Mouse (Mus musculus): ENCODE measurements around the gene Ly9. TPM values are rescaled to one million over a fixed set of nuclear protein-coding genes. Genes with fewer than 3 reads are reported as not detected.
A peak's percentile ranks its signal among the peaks of the same experiment; 100 is the strongest.

Gene Ly9
- total RNA-seq, 2 experiments from 2014 or later, result 5.8 to 7.1 TPM

DNA sequence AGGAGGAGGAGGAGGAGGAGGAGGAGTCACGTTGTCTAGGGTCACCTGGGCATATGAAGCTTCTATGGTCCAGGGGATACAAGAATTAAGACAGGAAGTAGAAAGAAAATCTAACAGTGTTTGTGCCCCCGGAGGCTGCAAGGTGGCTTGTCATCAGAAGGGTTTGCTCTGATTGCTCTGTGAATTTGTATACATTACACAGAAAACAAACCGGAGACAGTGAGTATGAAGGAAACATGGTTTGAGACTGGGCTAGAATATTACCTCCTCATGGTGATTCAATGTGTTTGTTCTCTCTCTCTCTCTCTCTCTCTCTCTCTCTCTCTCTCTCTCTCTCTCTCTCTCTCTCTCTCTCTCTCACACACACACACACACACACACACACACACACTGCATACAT is 554 bp downstream of the Ly9 start:
- no peak for ATAC-seq (replicated peaks; ENCODE audit: low FRiP score, poor library complexity, severe bottlenecking)

GRCm38 (mm10) chr1:171604686-171605085 is 2.5 kb downstream of the Ly9 start:
- no peak for ATAC-seq (replicated peaks; ENCODE audit: low FRiP score, poor library complexity, severe bottlenecking)

DNA sequence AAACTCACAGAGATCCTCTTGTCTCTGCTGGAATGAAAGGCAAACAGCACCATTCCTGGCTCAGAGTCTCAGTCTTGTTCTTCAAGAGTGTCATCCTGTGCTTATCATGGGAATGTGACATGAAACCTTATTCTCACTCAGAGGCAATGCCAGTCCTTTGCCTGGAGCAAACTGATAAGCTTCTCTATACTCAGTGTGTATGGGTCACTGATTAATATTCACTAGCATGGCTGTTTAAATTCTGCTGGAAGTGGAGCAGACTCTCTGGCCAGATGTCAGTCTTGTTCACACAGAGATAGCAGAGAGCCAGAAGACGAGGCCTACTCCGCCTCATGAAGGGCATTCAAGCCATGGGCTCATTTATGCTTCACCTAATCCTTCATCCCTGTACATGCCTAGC is 22.6 kb downstream of the Ly9 start:
- no peak for ATAC-seq (replicated peaks; ENCODE audit: low FRiP score, poor library complexity, severe bottlenecking)

GRCm38 (mm10) chr1:171577168-171577567 is 30.0 kb downstream of the Ly9 start:
- ATAC-seq (replicated peaks; ENCODE audit: low FRiP score, poor library complexity, severe bottlenecking), result no peak

GRCm38 (mm10) chr1:171568436-171568835 is 38.8 kb downstream of the Ly9 start:
- no peak for ATAC-seq (replicated peaks; ENCODE audit: low FRiP score, poor library complexity, severe bottlenecking)

DNA sequence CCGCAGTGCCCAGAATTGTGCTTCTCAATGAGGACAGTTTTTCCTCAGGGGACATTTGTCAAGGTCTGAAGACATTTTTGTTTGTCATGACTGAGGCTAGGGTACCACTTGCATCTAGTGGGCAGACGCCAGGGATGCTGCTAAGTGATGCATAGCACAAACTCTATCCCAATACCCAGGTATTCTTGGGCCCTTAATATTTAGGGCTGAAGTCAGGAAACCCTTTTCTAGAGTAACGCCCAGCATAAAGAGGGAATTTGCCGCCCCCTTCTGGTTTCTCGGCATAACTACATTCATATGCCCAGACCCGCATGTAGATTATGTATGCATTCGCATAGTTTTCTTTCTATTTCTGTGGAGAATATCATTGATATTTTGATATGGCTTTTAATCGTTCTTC is 40.4 kb downstream of the Ly9 start:
- 0 out of 2 replicates have a peak, but pooled peaks have one; percentile 55 for ATAC-seq (replicated peaks; ENCODE audit: low FRiP score, poor library complexity, severe bottlenecking)

- ATAC-seq (replicated peaks; ENCODE audit: low FRiP score, poor library complexity, severe bottlenecking), result no peak
Observed at GRCm38 (mm10) chr1:171565888-171566287, 41.3 kb downstream of the Ly9 start.

GRCm38 (mm10) chr1:171564247-171564646 is 43.0 kb downstream of the Ly9 start:
- no peak for ATAC-seq (replicated peaks; ENCODE audit: low FRiP score, poor library complexity, severe bottlenecking)

DNA sequence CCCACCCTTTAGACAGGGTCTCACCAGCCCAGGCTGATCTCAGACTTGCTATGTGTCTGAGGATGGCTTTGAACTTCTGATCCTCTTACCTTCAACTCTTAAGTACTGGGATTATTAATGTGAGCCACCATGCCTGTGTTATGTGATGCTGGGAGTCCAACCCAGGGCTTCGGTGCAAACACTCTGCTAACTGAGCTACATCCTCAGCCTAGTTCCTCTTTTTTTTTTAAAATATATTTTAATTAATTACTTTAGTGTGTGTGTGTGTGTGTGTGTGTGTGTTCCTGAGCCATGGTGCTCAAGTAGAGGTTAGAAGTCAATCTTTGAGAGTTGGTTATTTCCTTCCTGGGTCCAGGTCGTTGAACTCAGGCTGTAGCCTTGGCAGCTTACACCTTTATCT is 44.2 kb downstream of the Ly9 start:
- ATAC-seq (replicated peaks; ENCODE audit: low FRiP score, poor library complexity, severe bottlenecking), result no peak

DNA sequence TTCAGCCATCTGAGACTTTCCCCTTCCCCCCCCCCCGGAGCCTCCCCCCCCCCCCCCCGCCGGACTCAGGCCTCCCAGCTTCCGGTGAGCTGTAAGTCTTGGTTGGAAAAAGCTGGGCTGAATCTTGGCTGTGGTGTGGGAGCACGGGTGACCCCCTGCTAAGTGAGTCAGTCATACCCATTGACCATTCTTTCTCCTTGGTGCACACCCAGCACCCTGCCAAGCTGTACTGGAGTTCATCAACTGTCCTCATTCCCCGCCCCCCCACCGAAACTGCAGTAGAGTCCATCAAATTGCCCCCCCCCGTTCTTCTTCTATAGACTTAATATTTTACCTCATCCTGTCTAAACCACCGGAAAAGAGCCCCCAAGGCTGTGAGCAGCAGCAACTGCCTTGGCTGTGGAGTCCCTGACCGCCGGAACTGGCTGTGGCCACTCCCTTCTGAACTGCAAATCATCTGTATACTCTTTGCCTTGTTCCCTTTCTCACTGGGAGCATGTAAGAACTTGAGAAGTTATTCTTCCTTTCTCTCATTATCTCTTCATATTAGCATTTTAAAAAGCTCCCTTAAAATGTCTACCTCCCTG is 45.5 kb downstream of the Ly9 start:
- no peak for ATAC-seq (replicated peaks; ENCODE audit: low FRiP score, poor library complexity, severe bottlenecking)

DNA sequence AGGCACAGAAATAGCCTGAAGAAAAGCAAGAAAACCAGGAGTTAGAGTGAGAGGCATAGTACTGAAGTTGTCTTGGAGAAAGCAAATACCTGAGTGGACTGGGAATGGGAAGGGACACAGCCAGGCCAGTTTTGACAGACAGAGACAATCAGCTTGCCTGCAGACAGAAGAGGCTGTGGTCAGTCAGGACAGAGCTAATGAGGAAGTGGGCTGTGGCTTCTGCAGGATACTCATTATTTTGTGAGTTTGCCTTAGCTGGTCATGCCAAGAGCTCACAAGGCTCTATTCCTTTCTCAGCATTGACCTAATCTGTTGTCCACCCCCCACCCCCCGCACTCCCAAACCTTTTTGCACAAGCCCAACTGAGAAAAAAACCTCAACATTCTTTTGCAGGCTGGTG is 46.0 kb downstream of the Ly9 start:
- ATAC-seq (replicated peaks; ENCODE audit: low FRiP score, poor library complexity, severe bottlenecking), result no peak

GRCm38 (mm10) chr1:171560262-171560661 is 46.9 kb downstream of the Ly9 start:
- no peak for ATAC-seq (replicated peaks; ENCODE audit: low FRiP score, poor library complexity, severe bottlenecking)

DNA sequence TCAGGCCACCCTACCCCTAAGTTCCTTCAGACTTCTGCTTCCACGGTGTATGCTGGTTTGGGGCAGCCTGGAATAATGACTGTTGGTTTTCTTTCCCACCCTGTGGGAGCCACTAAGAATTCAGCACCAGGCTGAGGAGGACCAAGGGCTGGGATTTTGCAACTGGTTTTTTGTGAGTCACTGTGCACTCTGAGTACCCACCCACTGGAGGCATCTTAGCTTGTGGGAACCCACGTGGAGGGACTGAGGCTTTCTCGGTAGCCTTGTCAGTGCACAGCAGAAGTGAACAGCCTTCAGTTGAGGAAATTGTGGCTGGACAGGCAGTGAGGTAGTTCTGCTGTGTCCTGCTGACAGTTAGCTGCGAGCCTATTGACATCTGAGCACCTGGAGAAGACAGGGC is 48.3 kb downstream of the Ly9 start, which contains the start of gene Cd244a:
Gene Cd244a, plus strand, starts transcription at position 296 of the 400 bp plus-strand sequence.
- ATAC-seq (replicated peaks; ENCODE audit: low FRiP score, poor library complexity, severe bottlenecking), result no peak

- no peak for ATAC-seq (replicated peaks; ENCODE audit: low FRiP score, poor library complexity, severe bottlenecking)
Observed at GRCm38 (mm10) chr1:171558407-171558806, 48.8 kb downstream of the Ly9 start.

DNA sequence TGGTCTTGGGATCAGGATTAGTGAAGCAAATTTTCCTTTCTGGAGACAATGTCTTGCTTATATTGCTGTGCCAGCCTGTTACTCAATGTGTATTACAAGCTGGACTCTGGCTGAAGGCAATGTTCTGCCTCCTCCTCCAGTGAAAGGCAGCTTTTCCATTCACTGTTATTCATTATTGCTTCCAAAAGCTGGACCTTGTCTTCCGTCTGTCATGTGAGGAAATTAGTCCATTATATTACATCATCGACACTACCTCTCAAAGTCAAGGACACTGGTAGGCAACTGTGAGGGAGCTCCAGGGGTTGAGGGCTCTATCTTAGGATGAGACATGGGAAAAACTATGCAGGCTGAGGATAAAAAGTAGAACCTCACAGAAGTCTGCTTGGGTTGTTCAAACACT is 50.8 kb downstream of the Ly9 start:
- ATAC-seq (replicated peaks; ENCODE audit: low FRiP score, poor library complexity, severe bottlenecking), result no peak

DNA sequence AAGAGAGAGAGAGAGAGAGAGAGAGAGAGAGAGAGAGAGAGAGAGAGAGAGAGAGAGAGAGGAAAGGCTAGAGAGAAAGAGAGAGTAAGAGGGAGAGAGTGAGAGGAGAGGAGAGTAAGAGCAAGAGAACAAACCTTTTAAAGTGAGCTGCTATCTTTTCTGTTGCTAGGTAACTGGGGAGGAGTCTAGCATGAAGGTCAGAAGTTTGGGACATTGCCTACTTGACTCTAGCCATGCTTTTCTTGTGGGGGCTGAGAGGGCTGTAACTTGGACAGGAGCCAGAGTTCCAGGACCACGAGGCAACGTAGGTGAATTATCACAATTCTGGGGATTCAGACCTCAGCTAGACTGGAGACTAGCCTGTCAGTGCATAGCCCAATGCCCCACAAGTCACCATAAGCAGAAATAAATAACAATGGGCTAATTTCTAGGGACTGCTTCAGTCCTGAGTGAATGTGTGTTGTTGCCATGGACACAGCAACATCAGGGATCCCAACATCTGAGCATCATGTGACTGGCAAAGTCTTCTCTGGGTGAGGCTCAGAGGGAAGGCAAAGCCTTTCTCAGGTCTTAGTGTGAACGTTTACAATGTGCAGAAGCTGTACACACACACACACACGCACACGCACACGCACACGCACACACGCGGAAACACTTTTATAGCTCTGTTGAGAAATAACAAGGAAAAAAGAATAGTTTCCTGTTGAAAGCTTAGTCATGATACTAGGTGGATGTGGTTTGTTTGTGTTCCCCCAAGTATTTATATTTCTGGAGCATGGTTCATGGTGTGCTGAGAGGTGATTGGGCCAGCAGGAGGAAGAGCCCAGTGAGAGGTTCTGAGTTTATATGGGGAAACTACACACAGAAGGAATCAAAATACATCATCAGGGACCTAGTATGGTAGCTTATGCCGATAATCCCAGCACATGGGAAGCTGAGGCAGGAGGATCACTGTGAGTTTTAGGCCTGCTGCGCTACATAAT is 53.6 kb downstream of the Ly9 start:
- no peak for ATAC-seq (replicated peaks; ENCODE audit: low FRiP score, poor library complexity, severe bottlenecking)

DNA sequence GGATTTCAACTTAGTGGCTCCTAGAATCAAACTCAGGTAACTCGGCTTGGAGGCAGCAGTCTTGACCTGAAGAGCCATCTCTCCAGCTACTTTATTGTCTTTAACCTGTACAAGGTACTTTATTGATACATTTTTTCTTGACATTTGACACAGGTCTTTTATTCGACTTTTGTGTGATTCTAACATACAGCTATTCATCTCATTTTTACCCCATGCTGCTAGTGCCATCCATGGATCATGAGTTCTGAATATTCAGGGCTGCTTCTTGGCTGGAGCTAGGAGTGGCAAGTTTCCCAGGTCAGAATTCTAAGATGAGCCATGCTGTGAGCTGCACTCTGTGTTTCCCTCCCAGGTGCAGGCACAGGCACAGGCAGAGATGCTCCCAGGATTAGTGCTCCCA is 55.0 kb downstream of the Ly9 start:
- no peak for ATAC-seq (replicated peaks; ENCODE audit: low FRiP score, poor library complexity, severe bottlenecking)

DNA sequence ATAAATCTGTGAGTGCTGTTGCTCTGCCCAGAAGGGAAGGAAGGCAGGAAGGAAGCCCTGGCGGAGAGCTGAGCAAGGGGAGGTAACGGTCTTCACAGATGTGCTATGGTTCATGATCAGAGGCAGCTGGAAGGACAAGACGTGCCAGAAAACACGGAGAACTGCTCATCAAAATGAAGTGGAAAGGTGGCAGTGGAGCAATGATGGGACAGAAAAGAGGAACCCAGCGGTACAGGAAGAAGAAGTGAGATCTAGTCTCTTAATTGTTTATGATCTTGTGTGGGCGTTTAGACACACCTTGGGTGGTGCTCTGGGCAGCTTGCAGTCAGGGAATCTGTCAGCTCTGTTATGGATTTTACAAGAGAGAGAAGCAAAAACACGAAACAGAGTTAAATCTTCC is 55.9 kb downstream of the Ly9 start:
- ATAC-seq (replicated peaks; ENCODE audit: low FRiP score, poor library complexity, severe bottlenecking), result no peak

GRCm38 (mm10) chr1:171540694-171541093 is 66.5 kb downstream of the Ly9 start:
- no peak for ATAC-seq (replicated peaks; ENCODE audit: low FRiP score, poor library complexity, severe bottlenecking)
